Mouse (Mus musculus): Measurements from ENCODE around the gene Cx3cr1. TPM values are rescaled to one million over a fixed set of nuclear protein-coding genes. Genes with fewer than 3 reads are reported as not detected.

Cx3cr1 gene
- polyA plus RNA-seq, 1 experiment, result not detected

DNA sequence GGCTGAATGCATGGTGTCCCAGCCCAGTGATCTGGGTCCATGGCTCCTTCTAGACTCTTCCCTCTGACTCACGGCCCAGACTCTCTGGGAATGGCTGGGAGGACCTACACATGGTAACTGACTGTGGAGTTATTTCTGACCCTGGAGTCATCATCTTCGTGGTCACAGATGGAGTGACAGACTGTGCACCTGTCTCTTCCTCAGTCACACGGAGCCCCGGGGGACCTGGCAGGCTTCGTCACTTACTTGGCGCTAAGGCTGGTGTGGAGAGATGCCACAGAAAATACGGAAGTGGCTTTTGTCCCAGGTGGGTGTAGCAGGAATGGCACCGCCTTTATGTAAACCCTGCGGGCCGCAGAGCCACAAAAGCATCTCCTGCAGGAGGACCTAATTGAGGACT lies 45.5 kb downstream of the Cx3cr1 start:
- TF ChIP-seq MYOG (IDR thresholded peaks at IDR 0.05; ENCODE audit: control insufficient read depth in 1 of 3, insufficient read depth in 1 of 3, insufficient read length in 2 of 3, low read depth in 2 of 3) (peak in 2 of 3 experiments; percentile 70 to 90), TCF3 (IDR thresholded peaks at IDR 0.05; ENCODE audit: insufficient read length, low read depth) (peak; percentile 53), CEBPB (IDR thresholded peaks at IDR 0.05; ENCODE audit: insufficient read depth, poor library complexity, severe bottlenecking) (no peak), TCF12 (IDR thresholded peaks at IDR 0.05; ENCODE audit: insufficient read depth, poor library complexity, severe bottlenecking) (peak; percentile 69), MYOD1 (IDR thresholded peaks at IDR 0.05; ENCODE audit: control insufficient read depth in 1 of 3, insufficient read length in 2 of 3, low read depth in 2 of 3) (peak; percentile 93 to 98 (median 97))
- Histone ChIP-seq H3K79me2 (ENCODE audit: control insufficient read depth, insufficient read depth) (peaks cover 12% of the 10 kb centered on the region), H3K4me3 (no peak overlapping the region), H3K36me3 (ENCODE audit: control insufficient read depth, insufficient read depth) (no peaks in the 10 kb centered on the region), H3K27me3 (ENCODE audit: control insufficient read depth, insufficient read depth, insufficient read length) (no peaks in the 10 kb centered on the region), H3K4me2 (ENCODE audit: low read depth) (peak overlapping the region; percentile 64), H3ac (ENCODE audit: control insufficient read depth, insufficient read length) (no peak overlapping the region)

DNA sequence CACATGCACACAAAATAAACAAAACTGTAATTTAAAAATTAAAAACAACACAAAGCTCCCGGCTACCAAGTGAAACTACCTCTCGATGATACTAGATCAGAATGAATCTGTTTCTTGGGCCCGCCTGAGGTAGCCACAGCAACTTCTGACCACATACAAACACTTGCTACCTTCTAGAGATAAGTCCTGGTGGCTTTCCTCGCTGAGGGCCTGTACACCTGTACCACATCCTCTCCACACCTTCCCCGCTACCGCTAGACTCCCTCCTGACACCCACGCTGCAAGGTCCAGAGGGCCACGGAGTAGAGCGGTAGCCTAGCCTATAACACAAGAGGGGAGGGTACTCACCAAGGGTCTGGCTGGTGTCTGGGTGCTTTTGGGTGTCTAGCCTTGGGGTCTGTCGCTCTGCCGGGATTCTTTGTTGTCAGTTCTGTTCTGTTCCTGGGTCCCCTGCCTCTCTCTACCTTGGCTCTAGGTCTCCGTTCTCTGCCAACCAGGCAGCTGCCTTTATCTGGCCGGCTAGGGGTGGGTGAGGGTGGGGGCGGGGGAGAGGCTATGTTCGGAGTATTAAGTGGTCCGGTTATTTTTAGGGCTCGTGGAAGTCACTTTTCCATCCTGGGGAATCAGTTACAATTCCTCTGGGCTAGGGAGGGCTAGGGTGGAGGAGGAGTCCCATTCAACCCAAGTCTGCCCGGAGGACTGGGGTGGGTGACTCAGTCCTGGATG lies 46.4 kb downstream of the Cx3cr1 start, which contains the start of gene Xirp1:
TSS of gene Xirp1 (minus strand) at position 513 of the 726 bp plus-strand sequence.
- H3K4me3 ChIP-seq, result peak within 1 kb of the TSS; percentile 39
- H3ac ChIP-seq (ENCODE audit: control insufficient read depth, insufficient read length), result peak within 1 kb of the TSS; percentile 19
- peaks cover 12% of the 10 kb centered on the region for H3K79me2 ChIP-seq (ENCODE audit: control insufficient read depth, insufficient read depth)
- peak within 1 kb of the TSS; percentile 64 for H3K4me2 ChIP-seq (ENCODE audit: low read depth)
- peaks cover 2% of the 10 kb centered on the region for H3K36me3 ChIP-seq (ENCODE audit: control insufficient read depth, insufficient read depth)
- TF ChIP-seq MYOG (IDR thresholded peaks at IDR 0.05; ENCODE audit: control insufficient read depth in 1 of 3, insufficient read depth in 1 of 3, insufficient read length in 2 of 3, low read depth in 2 of 3) (peak in 1 of 3 experiments; percentile 5), CEBPB (IDR thresholded peaks at IDR 0.05; ENCODE audit: insufficient read depth, poor library complexity, severe bottlenecking) (no peak), POLR2A (IDR thresholded peaks at IDR 0.05; ENCODE audit: insufficient read length, low read depth) (peak; percentile 15)
- no peaks in the 10 kb centered on the region for H3K27me3 ChIP-seq (ENCODE audit: control insufficient read depth, insufficient read depth, insufficient read length)

DNA sequence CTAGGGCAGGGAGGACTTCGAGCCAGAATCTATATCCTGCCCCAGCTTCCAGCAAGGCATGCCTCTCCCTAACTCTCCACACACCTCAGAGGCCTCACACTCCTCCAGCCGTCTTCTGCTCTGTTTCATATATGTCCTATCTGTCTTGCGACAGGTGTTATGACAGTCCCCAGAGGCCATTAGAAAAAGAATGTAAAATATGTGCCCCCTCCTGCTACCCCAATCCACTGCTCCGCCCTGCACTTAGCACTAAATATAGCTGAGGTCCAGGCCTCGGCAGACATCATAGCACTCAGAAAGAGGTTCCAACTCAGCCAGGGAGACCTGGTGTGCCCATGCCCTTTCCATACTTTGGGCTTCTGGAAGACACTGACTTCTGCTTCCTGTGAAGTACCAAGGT lies 48.5 kb downstream of the Cx3cr1 start:
- Histone ChIP-seq H3K79me2 (ENCODE audit: control insufficient read depth, insufficient read depth) (peaks cover 12% of the 10 kb centered on the region), H3K4me2 (ENCODE audit: low read depth) (peak overlapping the region; percentile 64), H3K4me3 (peak overlapping the region; percentile 39), H3K36me3 (ENCODE audit: control insufficient read depth, insufficient read depth) (peaks cover 4% of the 10 kb centered on the region), H3K27me3 (ENCODE audit: control insufficient read depth, insufficient read depth, insufficient read length) (no peaks in the 10 kb centered on the region), H3ac (ENCODE audit: control insufficient read depth, insufficient read length) (peak overlapping the region; percentile 32)
- no peak for TF ChIP-seq E2F4 (IDR thresholded peaks at IDR 0.05; ENCODE audit: insufficient read depth)
- peak; percentile 36 for TF ChIP-seq POLR2AphosphoS2 (IDR thresholded peaks at IDR 0.05; ENCODE audit: insufficient read length, low read depth)
- peak in 1 of 3 experiments; percentile 2 for TF ChIP-seq MYOG (IDR thresholded peaks at IDR 0.05; ENCODE audit: control insufficient read depth in 1 of 3, insufficient read depth in 1 of 3, insufficient read length in 2 of 3, low read depth in 2 of 3)
- TF ChIP-seq TCF3 (IDR thresholded peaks at IDR 0.05; ENCODE audit: insufficient read length, low read depth), result no peak
- peak in 1 of 3 experiments; percentile 32 for TF ChIP-seq MYOD1 (IDR thresholded peaks at IDR 0.05; ENCODE audit: control insufficient read depth in 1 of 3, insufficient read length in 2 of 3, low read depth in 2 of 3)
- TF ChIP-seq POLR2A (IDR thresholded peaks at IDR 0.05; ENCODE audit: insufficient read length, low read depth), result peak; percentile 50
- TF ChIP-seq TCF12 (IDR thresholded peaks at IDR 0.05; ENCODE audit: insufficient read depth, poor library complexity, severe bottlenecking), result no peak
- TF ChIP-seq SRF (IDR thresholded peaks at IDR 0.05; ENCODE audit: control insufficient read depth, insufficient read length, low read depth), result no peak
- no peak for TF ChIP-seq REST (IDR thresholded peaks at IDR 0.05; ENCODE audit: insufficient read depth, insufficient read length)
- TF ChIP-seq CEBPB (IDR thresholded peaks at IDR 0.05; ENCODE audit: insufficient read depth, poor library complexity, severe bottlenecking), result no peak
- TF ChIP-seq MAX (IDR thresholded peaks at IDR 0.05; ENCODE audit: low read depth), result no peak
- no peak for TF ChIP-seq USF1 (IDR thresholded peaks at IDR 0.05; ENCODE audit: low read depth)

DNA sequence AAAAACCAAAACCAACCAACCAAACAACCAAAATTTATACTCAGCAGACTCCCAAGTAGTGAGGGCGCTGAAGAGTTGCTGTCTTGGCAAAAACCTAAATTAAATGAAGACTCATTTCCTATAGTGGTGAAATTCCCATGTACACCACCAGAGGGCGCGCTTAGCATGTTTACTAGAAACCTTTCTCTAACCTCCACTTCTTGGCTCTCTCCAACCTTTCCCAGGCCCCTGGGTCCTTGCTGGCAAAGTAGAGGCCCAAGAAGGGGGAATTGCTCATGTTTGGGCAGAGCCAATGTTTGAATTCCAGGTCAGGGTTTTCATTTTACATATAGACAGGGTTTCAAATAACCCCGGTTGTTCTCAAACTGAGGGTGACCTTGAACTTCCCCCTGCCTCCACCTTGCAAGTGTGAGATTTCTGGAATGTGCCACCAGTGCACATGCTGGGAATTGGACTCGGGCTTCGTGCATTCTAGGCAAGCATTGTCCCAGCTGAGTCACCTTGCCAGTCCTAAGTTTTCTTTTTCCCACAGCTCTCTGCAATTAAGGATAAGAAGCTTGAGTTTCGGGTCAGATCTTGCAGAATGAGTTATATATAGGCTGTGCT lies 49.3 kb downstream of the Cx3cr1 start:
- TF ChIP-seq REST (IDR thresholded peaks at IDR 0.05; ENCODE audit: insufficient read depth, insufficient read length) (no peak), USF1 (IDR thresholded peaks at IDR 0.05; ENCODE audit: low read depth) (no peak), MAX (IDR thresholded peaks at IDR 0.05; ENCODE audit: low read depth) (no peak), MYOG (IDR thresholded peaks at IDR 0.05; ENCODE audit: control insufficient read depth in 1 of 3, insufficient read depth in 1 of 3, insufficient read length in 2 of 3, low read depth in 2 of 3) (no peak), MYOD1 (IDR thresholded peaks at IDR 0.05; ENCODE audit: control insufficient read depth in 1 of 3, insufficient read length in 2 of 3, low read depth in 2 of 3) (no peak), TCF3 (IDR thresholded peaks at IDR 0.05; ENCODE audit: insufficient read length, low read depth) (no peak), POLR2AphosphoS2 (IDR thresholded peaks at IDR 0.05; ENCODE audit: insufficient read length, low read depth) (no peak), TCF12 (IDR thresholded peaks at IDR 0.05; ENCODE audit: insufficient read depth, poor library complexity, severe bottlenecking) (no peak), CEBPB (IDR thresholded peaks at IDR 0.05; ENCODE audit: insufficient read depth, poor library complexity, severe bottlenecking) (no peak)
- peak overlapping the region; percentile 64 for H3K4me2 ChIP-seq (ENCODE audit: low read depth)

DNA sequence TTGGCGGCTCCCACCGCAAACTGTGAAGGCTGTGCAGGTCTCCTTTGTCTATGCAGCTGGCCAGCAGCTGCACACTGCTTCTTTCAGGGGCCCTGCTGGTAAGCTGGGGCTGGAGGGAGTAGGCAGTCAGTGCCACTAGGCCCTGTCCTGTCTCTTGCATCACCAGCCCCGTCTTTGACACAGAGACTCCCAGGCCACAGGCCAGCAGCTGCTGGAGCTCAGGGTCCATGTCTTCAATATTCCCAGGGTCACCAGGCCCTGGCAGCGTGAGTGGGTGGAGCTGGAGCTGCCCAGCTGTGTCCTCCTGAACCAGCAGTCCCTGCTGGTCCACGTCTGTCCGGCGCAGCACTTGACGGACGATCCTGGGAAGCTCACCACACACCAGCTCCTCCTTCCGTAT lies 52.7 kb downstream of the Cx3cr1 start:
- Histone ChIP-seq H3K79me2 (ENCODE audit: control insufficient read depth, insufficient read depth) (no peaks in the 10 kb centered on the region), H3K4me2 (ENCODE audit: low read depth) (no peak overlapping the region), H3K27me3 (ENCODE audit: control insufficient read depth, insufficient read depth, insufficient read length) (no peaks in the 10 kb centered on the region), H3K36me3 (ENCODE audit: control insufficient read depth, insufficient read depth) (peaks cover 4% of the 10 kb centered on the region), H3ac (ENCODE audit: control insufficient read depth, insufficient read length) (no peak overlapping the region), H3K4me3 (no peak overlapping the region)
- TF ChIP-seq MYOG (IDR thresholded peaks at IDR 0.05; ENCODE audit: control insufficient read depth in 1 of 3, insufficient read depth in 1 of 3, insufficient read length in 2 of 3, low read depth in 2 of 3) (peak in 1 of 3 experiments; percentile 29), POLR2AphosphoS2 (IDR thresholded peaks at IDR 0.05; ENCODE audit: insufficient read length, low read depth) (no peak), MYOD1 (IDR thresholded peaks at IDR 0.05; ENCODE audit: control insufficient read depth in 1 of 3, insufficient read length in 2 of 3, low read depth in 2 of 3) (no peak)

More for the DNA sequence above, 49.3 kb downstream of the Cx3cr1 start:
- Histone ChIP-seq H3K79me2 (ENCODE audit: control insufficient read depth, insufficient read depth) (peaks cover 12% of the 10 kb centered on the region), H3K4me3 (peak overlapping the region; percentile 39), H3ac (ENCODE audit: control insufficient read depth, insufficient read length) (no peak overlapping the region), H3K36me3 (ENCODE audit: control insufficient read depth, insufficient read depth) (peaks cover 4% of the 10 kb centered on the region), H3K27me3 (ENCODE audit: control insufficient read depth, insufficient read depth, insufficient read length) (no peaks in the 10 kb centered on the region)
